Mouse (Mus musculus) gastrocnemius, postnatal 36 days (tissue): ENCODE results near the gene Msl2. TPM values are rescaled to one million over a fixed set of nuclear protein-coding genes. Genes with fewer than 3 reads are reported as not detected.

ENCODE experiments used
- DNase-seq, 2 experiments: peaks; one replicate each; pipeline ENCODE4 v3.0.0; 2022
- intact Hi-C: fragments of 180-260 bp; cut with DNase I; formaldehyde crosslinking; loops from one replicate; pipeline ENCODE4 v1.15.1; 2025
- long read RNA-seq, 2 experiments: library from polyadenylated mRNA; stranded (forward); transcript quantifications; one replicate each; pipeline ENCODE4 v2.0.0; 2021
- total RNA-seq, 2 experiments: library from RNA; stranded (reverse); gene quantifications; 2 replicates each; pipeline ENCODE4 v1.2.3; 2021

Msl2 gene
- total RNA-seq, result 10 to 100 TPM; 19.6 to 27.2 TPM
- long read RNA-seq, experiment 1, partial matches to known transcripts, result 0 of 3 reads
- long read RNA-seq, experiment 1, other reads (novel, unspliced or antisense), result 3 of 3 reads
- long read RNA-seq, experiment 2, full-length matches to known transcripts, result 1 of 3 reads
- long read RNA-seq, experiment 2, partial matches to known transcripts, result 0 of 3 reads
- long read RNA-seq, experiment 2, other reads (novel, unspliced or antisense), result 2 of 3 reads

DNA sequence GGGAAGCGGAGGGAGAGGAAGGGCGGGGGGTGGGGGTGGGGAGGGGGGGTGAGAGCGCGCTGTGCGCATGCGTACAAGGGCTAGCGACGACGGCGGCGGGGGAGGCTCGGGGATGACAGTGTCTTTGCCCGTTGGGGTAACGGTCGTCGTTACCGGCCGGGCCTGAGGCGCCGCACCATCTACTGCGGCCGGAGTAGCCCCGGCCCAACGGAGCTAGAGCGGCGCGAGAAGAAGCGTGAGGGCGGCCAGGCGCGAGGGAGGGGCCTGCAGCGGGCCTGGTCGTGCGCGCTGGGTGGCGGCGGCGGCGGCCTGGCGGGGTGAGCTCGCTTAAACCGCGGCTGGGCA, at the start of gene Msl2:
Gene Msl2 (plus strand): TSS at position 115 of the 345 bp plus-strand sequence.
- no peak for DNase-seq
- intact Hi-C loops, result loop anchor here (2.0 kb wide), 1 partner anchor 39 kb away; the partner anchor contains the start of gene Pccb

DNA sequence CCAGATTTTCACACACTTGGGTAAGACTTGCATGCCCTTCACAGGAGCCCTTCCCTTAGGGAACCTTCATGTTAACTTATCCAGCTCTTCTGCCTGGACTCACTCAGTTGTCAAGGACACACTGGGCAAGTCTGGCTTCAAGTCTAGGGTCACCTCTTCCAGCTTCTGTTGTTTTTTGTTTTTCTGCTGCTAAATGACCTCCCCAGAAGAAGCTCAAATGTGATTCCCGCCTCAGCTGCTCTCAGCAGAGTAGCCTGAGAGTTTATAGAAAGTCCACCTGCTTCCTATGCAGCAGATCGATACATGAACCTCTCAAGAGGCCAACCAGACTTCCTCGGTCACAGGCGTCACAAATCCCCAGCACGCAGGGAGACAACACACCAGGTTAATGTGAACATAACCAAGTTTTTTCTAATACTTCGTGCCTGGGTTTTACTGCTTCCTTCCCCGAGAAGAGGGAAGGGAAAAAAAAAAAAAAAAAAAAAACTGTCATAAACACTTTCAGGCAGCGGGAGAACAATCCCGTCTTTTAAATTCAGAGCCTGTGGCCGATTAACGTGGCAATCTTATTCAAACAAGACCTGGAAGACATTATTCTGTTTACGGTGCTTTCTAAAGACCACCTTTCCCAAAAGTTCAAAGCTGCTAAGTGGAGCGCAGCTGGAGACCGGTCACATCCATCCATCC, 40.0 kb upstream of the Msl2 start:
- DNase-seq, result no peak
- intact Hi-C loops, result loop anchor here (2.0 kb wide), 1 partner anchor 39 kb away; no protein-coding TSS in a partner anchor

DNA sequence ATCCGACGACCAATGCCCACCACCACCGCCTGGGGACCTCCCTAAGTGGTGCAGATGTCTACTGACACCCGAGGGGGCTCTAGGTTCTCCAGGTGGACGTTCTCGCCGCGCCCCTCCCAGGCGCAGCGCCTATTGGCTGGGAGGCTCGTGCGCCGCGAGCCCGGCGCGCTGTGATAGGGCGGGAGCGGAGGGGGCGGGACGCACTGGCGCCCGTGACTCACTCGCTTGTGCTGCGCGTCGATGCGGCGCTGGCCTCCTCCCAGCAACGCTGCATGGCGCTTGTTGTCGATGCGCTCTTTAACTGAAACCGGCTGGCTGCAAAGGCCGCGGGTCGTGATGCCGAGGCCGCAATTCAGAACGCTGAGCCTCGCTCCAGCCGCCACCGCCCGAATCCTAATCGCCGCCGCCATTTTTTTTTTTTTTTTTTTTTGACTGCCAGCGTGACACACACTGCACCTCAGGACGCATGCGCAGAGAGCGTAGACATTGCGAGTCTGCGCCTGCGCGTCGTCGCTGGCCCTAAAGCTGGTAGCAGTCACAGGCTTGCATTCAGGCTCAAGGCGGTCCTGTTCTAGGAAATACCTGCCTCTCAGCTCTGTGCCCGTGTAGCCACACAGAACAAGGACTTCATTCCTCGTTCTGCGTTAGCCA, 39.3 kb upstream of the Msl2 start, which contains the start of gene Pccb:
Gene Pccb (minus strand): TSS at position 451 of the 651 bp plus-strand sequence.
- peak; percentile 94 for DNase-seq
- intact Hi-C loops, result loop anchor here (2.0 kb wide), 1 partner anchor 38 kb away; no protein-coding TSS in a partner anchor

DNA sequence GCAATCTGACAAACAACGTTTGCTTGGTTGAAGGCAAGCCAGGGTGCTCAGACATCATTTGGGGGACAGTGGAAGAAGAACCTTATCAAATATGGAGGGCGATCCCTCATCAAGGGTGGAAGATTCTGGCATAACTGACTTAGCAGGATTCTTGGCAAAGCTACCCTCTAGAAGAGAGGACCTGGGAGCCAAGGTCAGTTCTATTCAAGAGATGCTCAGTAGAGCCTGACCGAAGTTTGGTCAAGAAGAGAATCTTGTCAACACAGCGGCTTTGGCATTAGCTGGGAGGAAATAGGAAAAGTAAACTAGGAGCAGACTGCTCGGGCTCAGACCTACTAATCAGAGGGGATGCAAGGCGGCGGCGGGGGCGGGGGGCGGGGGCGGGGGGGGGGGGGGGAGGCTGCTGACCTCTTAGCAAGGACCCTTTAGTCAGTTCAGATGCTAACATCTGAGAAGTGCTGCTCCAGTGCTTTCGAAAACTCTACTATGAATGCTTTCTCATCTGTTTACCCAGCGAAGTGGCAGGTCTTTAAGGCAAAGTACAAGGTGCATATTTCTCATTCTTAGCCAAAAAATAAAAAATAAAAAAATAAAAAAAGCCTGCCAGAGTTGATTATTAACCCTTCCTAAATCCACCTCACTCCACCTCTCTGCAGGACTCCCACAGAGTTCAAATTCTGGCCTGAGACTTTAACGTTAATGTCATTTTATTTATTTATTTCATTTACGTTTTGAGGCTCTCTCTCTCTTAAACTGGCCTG, 37.9 kb upstream of the Msl2 start:
- intact Hi-C loops, result loop anchor here (2.0 kb wide), 1 partner anchor 37 kb away; no protein-coding TSS in a partner anchor
- no peak for DNase-seq

DNA sequence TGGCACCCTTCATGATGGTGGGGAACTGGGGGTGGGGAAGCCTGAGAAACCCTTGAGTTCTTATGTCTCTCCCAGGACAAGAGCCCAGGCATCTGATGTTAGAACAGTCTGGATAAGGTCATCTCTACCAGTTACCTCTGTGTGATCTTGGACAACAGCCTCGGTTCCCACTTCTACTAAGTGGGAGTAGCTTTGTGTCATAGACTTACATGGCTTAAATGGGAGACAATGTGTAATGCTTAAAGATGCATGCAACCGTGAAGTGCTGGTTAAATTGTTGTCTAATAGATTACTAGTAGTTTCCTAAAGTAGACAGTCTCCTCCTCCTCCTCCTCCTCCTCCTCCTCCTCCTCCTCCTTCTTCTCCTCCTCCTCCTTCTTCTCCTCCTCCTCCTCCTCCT, 37.0 kb upstream of the Msl2 start:
- no peak for DNase-seq
- intact Hi-C loops, result no loop called here

DNA sequence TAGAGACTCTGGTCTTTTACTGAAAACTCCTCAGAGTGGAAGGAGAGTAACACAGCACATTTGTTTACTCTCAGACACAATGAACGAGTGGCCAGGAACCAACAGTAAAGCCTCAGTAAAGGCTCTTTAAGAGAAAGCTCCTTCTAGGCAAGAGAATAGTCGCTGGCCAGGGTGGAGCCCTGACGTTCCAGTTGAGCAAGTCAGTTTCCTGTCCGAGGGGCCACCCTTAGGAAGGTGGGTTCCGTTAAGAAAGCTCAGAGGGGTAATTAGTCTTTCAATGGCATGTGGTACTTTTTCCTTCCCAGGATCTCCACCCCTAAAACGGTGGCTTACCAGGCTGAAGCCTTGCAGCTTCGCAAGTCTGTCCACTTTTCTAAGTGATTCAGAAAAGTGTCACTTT, 36.5 kb upstream of the Msl2 start:
- no peak for DNase-seq
- intact Hi-C loops, result no loop called here

DNA sequence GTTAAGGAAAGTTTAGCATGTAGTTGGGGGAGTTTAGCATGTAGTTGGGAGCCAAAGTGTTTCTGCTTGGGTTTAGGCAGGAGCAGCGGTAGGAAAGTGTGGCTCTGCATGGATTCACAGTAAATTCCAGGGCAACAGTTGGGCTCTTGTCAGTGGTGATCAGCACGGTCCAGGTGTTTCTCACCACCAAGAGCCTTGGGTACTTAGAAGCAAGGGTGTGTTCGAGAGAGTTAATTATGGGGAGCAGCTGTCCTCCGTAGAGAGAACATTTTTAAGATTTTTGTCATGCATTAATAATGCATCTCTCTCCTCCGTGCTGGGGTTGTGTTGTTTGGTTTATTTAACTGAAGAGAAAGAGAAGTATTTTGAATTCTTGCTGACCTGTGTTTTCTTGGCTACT, 35.3 kb upstream of the Msl2 start:
- intact Hi-C loops, result no loop called here
- no peak for DNase-seq

DNA sequence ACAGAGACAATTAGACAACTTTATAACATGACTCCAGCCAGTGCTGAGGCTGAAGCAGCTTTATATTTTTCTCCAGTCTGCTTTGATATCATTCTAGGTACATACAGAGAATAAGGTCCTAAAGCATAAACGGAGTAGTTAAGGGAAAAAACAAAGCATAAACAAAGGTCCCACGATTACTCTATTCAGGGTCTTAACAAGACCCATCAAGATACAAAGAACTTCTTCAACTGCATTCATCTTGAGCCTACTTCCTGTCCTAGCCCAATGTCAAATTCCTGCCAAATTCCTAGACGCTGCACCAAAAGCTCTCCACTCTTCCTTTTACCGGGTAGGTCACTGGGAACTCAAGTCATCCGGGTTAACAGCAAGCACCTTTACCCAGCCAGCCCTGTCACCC, 32.4 kb upstream of the Msl2 start:
- no peak for DNase-seq
- intact Hi-C loops, result no loop called here

DNA sequence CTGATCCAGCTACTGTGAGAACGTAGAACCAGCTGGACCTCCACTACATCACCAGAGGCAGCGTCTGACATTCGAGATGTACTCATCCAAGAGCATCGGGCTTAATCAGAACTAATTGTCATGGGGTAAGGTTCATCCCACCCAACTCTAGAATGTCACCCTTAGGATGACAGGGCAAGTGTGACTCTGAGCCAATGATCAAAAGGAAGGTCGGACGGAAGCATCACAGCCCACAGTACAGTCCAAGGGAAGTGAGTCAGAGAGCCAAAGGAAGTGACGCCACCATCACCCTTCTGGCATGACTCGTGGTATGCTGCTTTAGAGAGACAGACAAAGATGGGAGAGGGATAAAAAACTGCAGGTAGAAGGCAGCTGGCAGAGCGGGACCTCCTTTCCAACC, 31.7 kb upstream of the Msl2 start:
- DNase-seq, result no peak
- intact Hi-C loops, result no loop called here

DNA sequence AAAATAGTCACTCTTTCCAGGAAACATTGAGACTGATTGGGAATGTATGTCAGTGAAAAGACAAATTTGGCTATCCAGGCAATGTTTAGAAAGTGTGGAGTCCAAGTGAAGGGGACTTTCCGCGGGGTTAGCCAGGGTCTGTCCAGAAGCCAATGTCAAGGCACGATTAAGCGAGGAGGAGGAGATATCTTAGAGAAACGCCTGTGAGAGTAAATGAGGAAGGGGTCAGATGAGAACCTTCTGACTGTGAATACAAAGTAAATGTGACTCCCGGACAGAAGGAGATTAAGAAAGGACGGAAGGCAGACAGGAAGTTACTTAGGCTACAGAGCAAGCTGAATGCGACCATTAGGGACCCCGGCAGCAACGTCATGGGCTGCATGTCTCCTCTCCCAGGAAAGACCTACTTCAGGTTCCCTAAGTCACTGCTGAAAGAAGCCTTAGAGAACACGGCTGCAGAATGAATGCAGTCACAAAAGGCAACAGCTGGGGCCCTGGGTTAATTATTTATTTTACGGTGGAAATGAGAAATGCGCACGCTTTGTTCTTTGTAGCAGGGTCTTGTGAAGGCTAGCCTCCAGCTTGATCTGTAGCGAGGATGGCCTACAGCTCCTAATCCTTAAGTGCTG, 28.1 kb upstream of the Msl2 start:
- intact Hi-C loops, result no loop called here

DNA sequence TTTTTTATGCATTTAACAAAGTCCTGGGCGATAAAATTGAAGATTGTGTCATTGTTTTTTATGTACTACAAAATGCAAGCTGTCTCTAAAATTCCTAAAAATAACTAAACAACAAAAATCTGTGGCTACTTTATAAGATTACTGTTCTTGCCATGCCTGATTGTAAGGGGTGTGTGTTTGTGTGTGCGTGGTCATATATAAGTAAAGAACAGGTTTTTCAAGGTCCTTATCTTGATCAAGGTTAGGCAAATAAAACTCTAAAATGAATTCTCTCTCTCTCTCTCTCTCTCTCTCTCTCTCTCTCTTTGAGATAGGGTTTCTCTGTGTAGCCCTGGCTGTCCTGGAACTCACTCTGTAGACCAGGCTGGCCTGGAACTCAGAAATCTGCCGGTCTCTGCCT, 21.9 kb upstream of the Msl2 start:
- intact Hi-C loops, result no loop called here
- no peak for DNase-seq

More for the DNA sequence above, 28.1 kb upstream of the Msl2 start:
- DNase-seq, result no peak

DNA sequence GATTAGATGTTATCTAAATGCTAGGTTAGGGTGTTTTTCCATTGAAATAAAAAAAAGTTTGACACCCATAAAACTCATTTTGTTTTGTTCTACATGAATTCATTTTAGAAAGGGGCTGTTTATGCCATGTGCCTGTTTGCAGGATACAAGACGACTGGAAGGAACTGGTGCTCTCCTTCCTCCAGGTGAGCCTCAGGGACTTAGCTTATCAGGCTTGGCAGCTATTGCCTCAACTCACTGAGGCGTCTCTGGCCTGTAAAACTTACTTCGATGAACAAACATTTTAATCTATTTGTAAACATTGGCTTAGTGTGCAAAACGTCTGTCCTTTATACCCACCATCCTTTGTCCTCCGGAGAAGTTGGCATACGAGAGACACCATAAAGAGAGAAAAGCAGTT, 21.2 kb upstream of the Msl2 start:
- intact Hi-C loops, result no loop called here
- DNase-seq, result no peak

DNA sequence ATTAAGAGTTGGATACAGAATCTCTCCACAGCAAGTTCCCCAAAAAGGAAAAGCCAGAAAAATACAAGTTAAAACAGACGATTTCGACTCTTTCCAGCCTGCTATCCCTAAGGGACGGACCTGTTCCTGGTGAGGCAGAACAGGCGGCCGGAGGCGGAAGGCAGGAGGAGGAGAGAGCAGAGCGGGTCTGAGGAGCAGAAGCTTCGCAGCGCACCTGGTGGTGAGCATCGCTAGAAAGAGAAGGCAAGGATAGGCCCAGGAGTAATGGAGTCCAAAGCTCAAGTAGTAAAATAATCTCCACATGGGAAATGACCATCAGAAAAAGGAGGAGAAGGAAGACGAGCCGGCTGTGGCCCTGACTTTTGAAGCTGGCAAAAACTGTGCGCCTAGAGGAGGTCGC, 20.6 kb upstream of the Msl2 start:
- DNase-seq, result no peak

DNA sequence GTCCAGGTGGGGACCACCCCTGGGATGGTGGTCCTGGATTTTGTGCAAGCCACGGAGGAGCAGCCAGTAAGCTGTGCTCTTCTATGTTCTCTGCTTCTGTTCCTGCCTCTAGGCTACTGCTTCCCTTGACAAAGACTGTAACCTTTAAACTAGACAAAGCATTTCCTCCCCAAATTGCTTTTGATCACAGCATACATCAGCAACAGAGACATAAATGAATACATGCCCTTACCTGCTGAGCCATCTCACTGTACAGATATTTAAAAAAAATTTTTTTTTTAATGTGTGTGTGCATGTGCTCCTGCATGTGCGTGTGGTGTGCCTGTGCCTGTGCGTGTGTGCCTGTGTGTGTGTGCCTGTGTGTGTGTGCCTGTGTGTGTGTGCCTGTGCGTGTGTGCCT, 16.7 kb upstream of the Msl2 start:
- DNase-seq, result no peak
- intact Hi-C loops, result no loop called here

More for the DNA sequence above, 20.6 kb upstream of the Msl2 start:
- intact Hi-C loops, result no loop called here

DNA sequence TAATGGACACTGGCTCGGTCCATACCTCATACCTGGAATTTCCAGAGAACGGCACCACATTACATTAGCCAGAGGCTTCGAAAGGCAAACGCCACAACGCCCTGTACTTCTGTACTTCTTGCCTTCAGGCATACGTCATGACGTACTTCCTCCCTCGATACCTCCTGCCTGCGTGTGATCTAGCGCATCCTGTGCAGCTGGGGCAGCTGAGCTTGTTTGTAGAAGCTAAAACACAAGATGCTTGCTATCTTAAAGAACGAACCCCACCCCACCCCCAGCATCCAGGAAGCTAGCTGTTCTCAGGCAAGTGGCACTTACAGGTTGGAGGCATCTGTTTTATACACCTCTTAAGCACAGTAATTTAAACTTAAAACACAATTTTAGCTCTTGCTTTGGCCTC, 12.9 kb upstream of the Msl2 start:
- DNase-seq, result no peak
- intact Hi-C loops, result no loop called here

DNA sequence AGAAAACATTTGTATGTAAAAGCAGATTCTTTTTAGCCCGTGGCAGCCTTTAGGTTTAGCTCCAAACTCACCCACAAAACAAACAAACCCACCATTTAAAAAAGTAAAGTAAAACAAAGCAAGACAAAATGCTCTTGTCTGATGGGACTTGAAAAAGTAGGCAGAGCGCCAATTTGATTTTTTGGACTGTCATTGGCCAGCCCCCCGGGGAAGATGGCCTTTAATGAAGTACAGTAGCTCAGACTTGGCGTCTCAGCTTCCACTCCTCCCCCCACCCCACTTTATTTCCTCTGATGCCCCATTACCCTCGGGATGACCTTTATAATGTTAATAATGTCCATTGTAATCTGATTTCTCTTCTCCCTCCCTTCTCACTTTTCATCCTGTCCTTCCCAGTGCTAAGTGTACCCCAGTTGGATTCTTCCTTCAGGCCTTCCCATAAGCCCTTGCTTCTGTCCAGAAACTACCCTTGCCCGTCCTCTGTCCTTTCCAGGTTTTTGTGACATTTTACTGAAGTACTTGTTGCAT, 11.6 kb upstream of the Msl2 start:
- intact Hi-C loops, result no loop called here
- no peak for DNase-seq

DNA sequence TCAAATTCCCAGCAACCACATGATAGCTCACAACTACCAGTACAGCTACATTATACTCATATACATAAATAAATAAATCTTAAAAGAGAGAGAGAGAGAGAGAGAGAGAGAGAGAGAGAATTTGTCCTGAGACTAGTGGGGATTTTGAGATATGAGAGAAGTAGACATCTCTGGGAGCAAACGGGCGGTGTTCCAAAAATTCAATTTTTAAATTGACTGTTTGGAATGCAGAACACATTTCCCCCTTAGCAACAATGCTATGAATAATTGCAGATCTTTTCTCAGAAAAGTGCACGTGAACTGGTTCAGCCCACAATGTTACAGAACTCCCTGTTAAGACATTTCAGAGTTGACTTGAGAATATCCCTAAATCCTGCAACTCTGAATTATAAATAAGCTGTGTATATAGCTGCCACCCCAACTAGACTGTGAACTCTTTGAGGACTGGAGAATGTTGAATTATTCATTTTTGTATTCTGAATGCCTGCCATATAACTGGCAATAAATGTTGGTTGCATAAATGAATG, 8.8 kb upstream of the Msl2 start:
- intact Hi-C loops, result no loop called here
- no peak for DNase-seq

DNA sequence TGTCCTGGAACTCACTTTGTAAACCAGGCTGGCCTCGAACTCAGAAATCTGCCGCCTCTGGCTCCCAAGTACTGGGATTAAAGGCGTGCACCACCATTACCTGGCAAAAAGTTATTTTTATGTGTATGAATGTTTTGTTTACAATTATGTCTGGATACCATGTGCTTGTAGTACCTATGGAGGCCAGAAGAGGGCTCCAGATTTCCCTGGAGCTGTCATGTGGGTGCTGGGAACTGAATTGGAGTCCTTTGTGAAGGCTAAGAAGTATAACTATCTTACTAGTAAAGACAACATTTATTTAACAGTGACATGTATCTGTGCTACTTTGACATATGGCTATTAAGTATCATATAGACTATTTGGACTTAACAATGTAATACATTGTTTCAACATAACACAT, 4.1 kb upstream of the Msl2 start:
- DNase-seq, result no peak
- intact Hi-C loops, result no loop called here

DNA sequence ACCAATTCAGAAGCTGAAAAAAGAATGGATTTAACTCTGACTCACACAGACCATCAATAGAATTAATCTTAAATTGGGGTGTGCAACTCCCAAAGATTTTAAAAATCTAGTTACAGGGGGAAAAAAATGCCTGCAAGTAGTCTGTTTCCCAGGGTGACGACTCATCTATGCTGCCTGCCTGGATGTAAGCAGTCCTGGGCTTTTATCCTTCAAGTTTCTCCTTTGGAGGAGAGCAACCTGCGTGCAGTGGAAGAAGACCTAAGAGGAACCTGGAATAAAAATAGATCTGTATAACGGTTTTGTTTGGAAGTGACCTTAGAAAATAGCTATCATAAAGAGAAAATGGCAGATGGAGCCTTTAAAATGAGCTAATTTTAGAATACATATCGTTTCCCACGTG, 1.4 kb upstream of the Msl2 start:
- intact Hi-C loops, result loop anchor here (2.0 kb wide), 1 partner anchor 38 kb away; the partner anchor contains the start of gene Pccb
- DNase-seq, result no peak
